Mouse (Mus musculus): ENCODE results near the gene Pdrg1. TPM values are rescaled to one million over a fixed set of nuclear protein-coding genes. Genes with fewer than 3 reads are reported as not detected.

The Pdrg1 gene
- 88.8 and 91.4 TPM in 2 replicates for polyA plus RNA-seq (2014; fragmentation: Nextera tagmentation; extraction: Ambion mirVana)

DNA sequence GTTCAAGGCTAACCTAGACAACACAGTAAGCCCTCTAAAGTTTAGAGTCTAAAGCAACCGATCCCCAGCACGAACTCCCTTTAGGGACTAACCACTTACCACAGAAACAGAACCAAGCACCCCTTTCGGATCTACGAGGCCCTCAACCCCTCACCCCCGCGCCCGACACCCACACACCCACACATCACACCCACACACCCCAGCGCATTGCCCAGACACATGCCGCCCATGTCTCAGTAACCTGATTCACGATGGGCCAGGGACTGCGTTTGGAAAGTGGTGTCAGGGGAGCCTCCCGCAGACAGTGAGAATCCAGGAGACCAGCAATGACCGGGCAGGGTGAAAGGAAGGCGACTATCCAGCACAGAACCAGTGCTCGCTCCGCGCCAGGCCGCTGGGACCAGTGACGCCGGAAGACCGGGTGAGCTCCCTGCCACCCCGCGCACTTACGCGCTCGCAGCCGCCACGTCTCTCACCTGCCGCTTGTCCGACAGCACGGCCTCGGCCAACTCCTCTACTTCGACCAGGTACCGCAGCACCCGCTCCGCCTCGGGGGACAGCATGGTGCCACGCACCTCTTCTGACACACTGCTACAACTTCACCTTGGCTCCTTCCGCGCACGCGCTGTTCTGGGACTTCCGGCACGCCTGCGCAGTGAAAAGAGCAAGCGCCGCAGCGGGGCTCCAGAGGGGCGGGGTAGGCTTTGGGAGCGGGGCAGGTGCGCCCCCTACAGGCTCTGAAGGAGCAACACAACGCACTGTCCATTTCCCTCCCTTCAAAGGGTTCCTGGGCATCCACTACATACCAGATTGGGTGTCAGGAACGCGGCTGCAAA, at the start of gene Pdrg1:
Gene Pdrg1, minus strand, starts transcription at position 670 of the 836 bp plus-strand sequence.
- ATAC-seq (ENCODE audit: low read depth) (peak; percentile 96), DNase-seq (ENCODE audit: low spot score) (peak; percentile 96)
- WGBS = 2% methylated on average over 34 of the region's 54 CpGs
- Histone ChIP-seq H3K4me3 (ENCODE audit: low read depth, low read length) (peak within 1 kb of the TSS; percentile 85), H3K9ac (ENCODE audit: low read depth, low read length) (peak within 1 kb of the TSS; percentile 85), H3K4me2 (ENCODE audit: low read depth, low read length) (peak within 1 kb of the TSS; percentile 94), H3K36me3 (ENCODE audit: control insufficient read depth, insufficient read depth, low read length) (peaks cover 29% of the 10 kb centered on the region), H3K4me1 (ENCODE audit: control insufficient read depth, insufficient read depth, low read length) (peaks cover 8% of the 10 kb centered on the region), H3K9me3 (ENCODE audit: control insufficient read depth, low read length) (no peaks in the 10 kb centered on the region), H3K27ac (replicated peaks; ENCODE audit: low read depth, low read length) (no peak within 1 kb of the TSS), H3K27me3 (replicated peaks; ENCODE audit: control insufficient read depth, insufficient read depth, low read length) (0 out of 2 replicates have a peak, but pooled peaks cover 4% of the 10 kb centered on the region)

GRCm38 (mm10) chr2:153064190-153064970, 49.2 kb upstream of the Pdrg1 start:
- Histone ChIP-seq H3K9me3 (ENCODE audit: control insufficient read depth, low read length) (no peaks in the 10 kb centered on the region), H3K27ac (replicated peaks; ENCODE audit: low read depth, low read length) (no peak overlapping the region), H3K4me2 (ENCODE audit: low read depth, low read length) (no peak overlapping the region), H3K9ac (ENCODE audit: low read depth, low read length) (no peak overlapping the region), H3K36me3 (ENCODE audit: control insufficient read depth, insufficient read depth, low read length) (no peaks in the 10 kb centered on the region), H3K4me3 (ENCODE audit: low read depth, low read length) (no peak overlapping the region), H3K27me3 (replicated peaks; ENCODE audit: control insufficient read depth, insufficient read depth, low read length) (peaks cover 29% of the 10 kb centered on the region), H3K4me1 (ENCODE audit: control insufficient read depth, insufficient read depth, low read length) (no peaks in the 10 kb centered on the region)
- DNase-seq (ENCODE audit: low spot score) (no peak), ATAC-seq (ENCODE audit: low read depth) (no peak)
- WGBS = 56% methylated on average over 9 of the region's 9 CpGs

DNA sequence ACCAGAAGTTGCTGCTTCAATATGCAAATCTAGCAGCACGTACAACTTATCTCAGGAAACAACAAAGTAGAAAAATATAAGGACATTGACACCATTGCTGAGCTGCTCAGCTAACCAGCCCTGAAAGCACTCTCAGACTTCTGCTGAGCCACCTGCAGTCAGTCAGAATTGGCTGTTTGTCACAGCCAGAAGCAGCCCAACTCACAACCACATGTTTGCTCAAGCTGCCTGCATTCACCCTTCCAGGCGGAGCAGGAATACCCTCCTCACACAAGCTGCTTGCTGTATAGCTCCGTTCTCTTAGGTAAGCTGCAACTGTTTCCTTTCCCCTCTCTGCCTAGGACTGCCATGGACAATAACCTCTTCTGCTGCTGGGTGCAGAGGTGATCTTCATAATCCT, 48.2 kb upstream of the Pdrg1 start:
- H3K9me3 ChIP-seq (ENCODE audit: control insufficient read depth, low read length) = no peaks in the 10 kb centered on the region
- no peaks in the 10 kb centered on the region for H3K4me1 ChIP-seq (ENCODE audit: control insufficient read depth, insufficient read depth, low read length)
- no peak overlapping the region for H3K4me3 ChIP-seq (ENCODE audit: low read depth, low read length)
- H3K36me3 ChIP-seq (ENCODE audit: control insufficient read depth, insufficient read depth, low read length) = no peaks in the 10 kb centered on the region
- 38% methylated on average over 3 of the region's 3 CpGs for WGBS
- no peak overlapping the region for H3K27ac ChIP-seq (replicated peaks; ENCODE audit: low read depth, low read length)
- DNase-seq (ENCODE audit: low spot score) (no peak), ATAC-seq (ENCODE audit: low read depth) (no peak)
- H3K4me2 ChIP-seq (ENCODE audit: low read depth, low read length) = no peak overlapping the region
- peaks cover 20% of the 10 kb centered on the region; the same call in 1 of the 2 replicates for H3K27me3 ChIP-seq (replicated peaks; ENCODE audit: control insufficient read depth, insufficient read depth, low read length)
- no peak overlapping the region for H3K9ac ChIP-seq (ENCODE audit: low read depth, low read length)

DNA sequence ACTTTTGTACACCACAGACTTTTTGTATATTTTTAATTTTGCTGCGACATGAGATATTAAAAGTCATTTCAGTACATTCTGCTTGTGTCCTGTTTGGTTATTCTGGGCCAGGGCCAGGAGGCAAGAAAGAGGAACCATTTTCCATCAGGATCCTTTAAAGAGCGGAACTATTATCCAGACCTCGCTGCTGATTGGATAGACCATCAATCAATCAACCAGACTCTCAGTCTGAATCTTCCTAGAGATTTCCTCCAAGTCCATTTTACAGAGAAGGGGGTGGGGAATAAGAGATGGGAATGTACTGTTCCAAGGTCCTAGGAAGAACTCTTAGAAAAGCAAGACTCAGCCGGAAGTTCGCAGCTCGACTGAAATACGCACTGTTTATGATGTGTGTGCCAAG, 45.0 kb upstream of the Pdrg1 start:
- 83% methylated on average over 7 of the region's 7 CpGs for WGBS
- no peaks in the 10 kb centered on the region for H3K36me3 ChIP-seq (ENCODE audit: control insufficient read depth, insufficient read depth, low read length)
- no peak overlapping the region for H3K27ac ChIP-seq (replicated peaks; ENCODE audit: low read depth, low read length)
- no peaks in the 10 kb centered on the region for H3K4me1 ChIP-seq (ENCODE audit: control insufficient read depth, insufficient read depth, low read length)
- DNase-seq (ENCODE audit: low spot score) (no peak), ATAC-seq (ENCODE audit: low read depth) (no peak)
- H3K4me2 ChIP-seq (ENCODE audit: low read depth, low read length) = no peak overlapping the region
- no peak overlapping the region for H3K4me3 ChIP-seq (ENCODE audit: low read depth, low read length)
- peaks cover 6% of the 10 kb centered on the region; the same call in 1 of the 2 replicates for H3K27me3 ChIP-seq (replicated peaks; ENCODE audit: control insufficient read depth, insufficient read depth, low read length)
- H3K9me3 ChIP-seq (ENCODE audit: control insufficient read depth, low read length) = no peaks in the 10 kb centered on the region
- no peak overlapping the region for H3K9ac ChIP-seq (ENCODE audit: low read depth, low read length)

DNA sequence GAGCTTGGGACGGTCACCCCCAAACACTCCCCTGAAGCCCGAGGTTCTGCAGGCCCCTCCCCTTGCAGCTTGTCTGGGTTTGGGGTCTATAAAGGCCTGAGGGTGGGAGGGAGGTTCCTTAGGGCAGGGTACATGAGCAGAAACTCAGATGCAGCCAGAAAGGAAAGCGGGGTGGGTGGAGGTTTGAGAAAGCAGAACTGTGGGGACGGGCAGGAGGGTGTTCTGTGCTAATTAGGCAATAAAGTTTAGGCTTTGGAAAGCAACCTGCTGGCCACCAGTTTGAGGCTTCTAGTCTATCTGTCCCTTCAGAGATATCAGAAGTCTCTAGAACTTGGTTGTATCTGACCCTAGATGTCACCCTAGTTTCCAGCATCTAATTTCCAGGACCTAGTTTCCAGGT, 43.1 kb upstream of the Pdrg1 start:
- no peak for ATAC-seq (ENCODE audit: low read depth)
- peaks cover 2% of the 10 kb centered on the region; the same call in 1 of the 2 replicates for H3K27me3 ChIP-seq (replicated peaks; ENCODE audit: control insufficient read depth, insufficient read depth, low read length)

DNA sequence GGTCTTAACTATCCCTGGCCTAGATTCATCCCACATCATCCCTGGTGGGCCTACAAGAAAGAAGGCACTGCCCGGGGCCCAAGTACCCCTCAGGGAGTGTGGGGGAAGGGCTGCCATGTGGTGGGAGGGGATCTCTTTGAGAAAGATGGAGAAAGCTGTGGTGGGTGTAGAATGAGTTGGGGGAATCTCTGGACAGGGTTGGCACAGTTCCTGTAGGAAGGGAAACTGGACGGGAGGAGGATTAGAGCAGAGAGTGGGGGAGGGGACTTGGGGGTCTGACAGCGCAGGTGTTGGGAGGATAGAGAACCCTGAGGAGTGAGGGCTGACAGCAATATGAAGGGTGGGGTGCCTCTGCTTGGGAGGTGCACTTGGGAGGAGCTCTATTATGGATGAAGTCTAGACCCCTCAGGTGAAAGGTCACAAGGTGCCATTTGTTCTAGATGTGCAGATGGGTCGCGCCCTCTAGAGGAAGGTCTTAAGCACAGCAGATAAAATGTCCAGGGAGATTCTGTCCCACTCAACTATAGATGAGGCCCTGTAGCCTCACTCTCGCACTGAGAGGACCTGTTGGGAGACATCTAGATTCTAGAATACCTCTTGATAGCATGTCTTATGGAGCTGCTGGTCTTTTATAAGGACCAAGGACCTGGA, 40.2 kb upstream of the Pdrg1 start:
- Histone ChIP-seq H3K4me2 (ENCODE audit: low read depth, low read length) (no peak overlapping the region), H3K9ac (ENCODE audit: low read depth, low read length) (no peak overlapping the region), H3K27me3 (replicated peaks; ENCODE audit: control insufficient read depth, insufficient read depth, low read length) (peaks cover 27% of the 10 kb centered on the region), H3K27ac (replicated peaks; ENCODE audit: low read depth, low read length) (no peak overlapping the region), H3K9me3 (ENCODE audit: control insufficient read depth, low read length) (no peaks in the 10 kb centered on the region), H3K36me3 (ENCODE audit: control insufficient read depth, insufficient read depth, low read length) (no peaks in the 10 kb centered on the region), H3K4me3 (ENCODE audit: low read depth, low read length) (no peak overlapping the region), H3K4me1 (ENCODE audit: control insufficient read depth, insufficient read depth, low read length) (no peaks in the 10 kb centered on the region)
- 52% methylated on average over 6 of the region's 6 CpGs for WGBS
- ATAC-seq (ENCODE audit: low read depth) (no peak), DNase-seq (ENCODE audit: low spot score) (no peak)

More for the DNA sequence above, 43.1 kb upstream of the Pdrg1 start:
- no peaks in the 10 kb centered on the region for H3K36me3 ChIP-seq (ENCODE audit: control insufficient read depth, insufficient read depth, low read length)
- H3K27ac ChIP-seq (replicated peaks; ENCODE audit: low read depth, low read length) = no peak overlapping the region
- H3K4me1 ChIP-seq (ENCODE audit: control insufficient read depth, insufficient read depth, low read length) = no peaks in the 10 kb centered on the region
- no peak overlapping the region for H3K4me2 ChIP-seq (ENCODE audit: low read depth, low read length)
- no peak overlapping the region for H3K4me3 ChIP-seq (ENCODE audit: low read depth, low read length)
- H3K9ac ChIP-seq (ENCODE audit: low read depth, low read length) = no peak overlapping the region
- no peak for DNase-seq (ENCODE audit: low spot score)
- no peaks in the 10 kb centered on the region for H3K9me3 ChIP-seq (ENCODE audit: control insufficient read depth, low read length)
- 54% methylated on average over 4 of the region's 4 CpGs for WGBS

DNA sequence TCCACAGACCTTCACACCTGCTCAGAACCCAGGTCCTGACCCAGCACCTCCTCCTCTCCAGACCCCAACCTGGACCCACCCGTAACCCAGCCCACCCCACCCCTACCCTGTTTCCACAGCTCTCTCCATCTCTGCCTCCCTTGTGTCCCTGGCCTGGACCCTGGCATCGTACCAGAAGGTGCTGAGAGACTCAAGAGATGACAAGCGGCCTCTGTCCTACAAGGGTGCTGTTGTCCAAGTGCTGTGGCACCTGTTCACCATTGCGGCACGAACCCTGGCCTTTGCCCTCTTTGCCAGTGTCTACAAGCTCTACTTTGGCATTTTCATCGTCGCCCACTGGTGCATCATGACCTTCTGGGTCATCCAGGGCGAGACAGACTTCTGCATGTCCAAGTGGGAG, 38.7 kb upstream of the Pdrg1 start:
- Histone ChIP-seq H3K9me3 (ENCODE audit: control insufficient read depth, low read length) (no peaks in the 10 kb centered on the region), H3K9ac (ENCODE audit: low read depth, low read length) (no peak overlapping the region), H3K4me2 (ENCODE audit: low read depth, low read length) (no peak overlapping the region), H3K4me3 (ENCODE audit: low read depth, low read length) (no peak overlapping the region), H3K27ac (replicated peaks; ENCODE audit: low read depth, low read length) (no peak overlapping the region), H3K36me3 (ENCODE audit: control insufficient read depth, insufficient read depth, low read length) (no peaks in the 10 kb centered on the region), H3K4me1 (ENCODE audit: control insufficient read depth, insufficient read depth, low read length) (peaks cover 9% of the 10 kb centered on the region), H3K27me3 (replicated peaks; ENCODE audit: control insufficient read depth, insufficient read depth, low read length) (peaks cover 27% of the 10 kb centered on the region)
- no peak for ATAC-seq (ENCODE audit: low read depth)
- no peak for DNase-seq (ENCODE audit: low spot score)
- WGBS = 86% methylated on average over 8 of the region's 8 CpGs

- WGBS = 10% methylated on average over 23 of the region's 30 CpGs
- peak overlapping the region; percentile 10; the same call in 1 of the 2 replicates for H3K4me2 ChIP-seq (ENCODE audit: low read depth, low read length)
Observed at GRCm38 (mm10) chr2:153052700-153053351, 37.6 kb upstream of the Pdrg1 start.

More at GRCm38 (mm10) chr2:153052700-153053351, 37.6 kb upstream of the Pdrg1 start:
- peaks cover 27% of the 10 kb centered on the region for H3K27me3 ChIP-seq (replicated peaks; ENCODE audit: control insufficient read depth, insufficient read depth, low read length)
- H3K9me3 ChIP-seq (ENCODE audit: control insufficient read depth, low read length) = no peaks in the 10 kb centered on the region
- ATAC-seq (ENCODE audit: low read depth) (no peak), DNase-seq (ENCODE audit: low spot score) (no peak)
- no peak overlapping the region for H3K9ac ChIP-seq (ENCODE audit: low read depth, low read length)
- H3K27ac ChIP-seq (replicated peaks; ENCODE audit: low read depth, low read length) = no peak overlapping the region
- H3K36me3 ChIP-seq (ENCODE audit: control insufficient read depth, insufficient read depth, low read length) = no peaks in the 10 kb centered on the region
- H3K4me1 ChIP-seq (ENCODE audit: control insufficient read depth, insufficient read depth, low read length) = peaks cover 9% of the 10 kb centered on the region
- no peak overlapping the region for H3K4me3 ChIP-seq (ENCODE audit: low read depth, low read length)

All from embryonic facial prominence, embryonic 14.5 days (tissue).